Mouse (Mus musculus) midbrain, embryonic 14.5 days (tissue): ENCODE data around the gene Drap1. TPM values are rescaled to one million over a fixed set of nuclear protein-coding genes. Genes with fewer than 3 reads are reported as not detected.

Source experiments
- ATAC-seq: fragments of 200-750 bp; cut with Nextera tagmentation; 2 replicates; pipeline ENCODE4 v1.8.0; 2017; ENCODE audit warnings: moderate number of reproducible peaks, moderate library complexity; ENCODE audit not compliant: low FRiP score, low TSS enrichment
- DNase-seq: peaks from one replicate; pipeline ENCODE4 v3.0.0-alpha.2; 2015
- H3K27ac ChIP-seq: fragments of 300-500 bp; sonication (generic); replicated peaks from 2 replicates; pipeline ENCODE4 v1.5.1; 2014; ENCODE audit warnings: mild to moderate bottlenecking, low read depth, low read length, moderate library complexity
- H3K27me3 ChIP-seq: fragments of 300-500 bp; sonication (generic); 2 replicates; pipeline ENCODE4 v1.6.1; 2014; ENCODE audit warnings: low read length, control low read depth, mixed read lengths; ENCODE audit not compliant: control insufficient read depth, insufficient read depth
- H3K36me3 ChIP-seq: fragments of 300-500 bp; sonication (generic); 2 replicates; pipeline ENCODE4 v1.6.1; 2014; ENCODE audit warnings: low read length, control low read depth; ENCODE audit not compliant: control insufficient read depth, insufficient read depth
- H3K4me1 ChIP-seq: fragments of 300-500 bp; sonication (generic); 2 replicates; pipeline ENCODE4 v1.6.1; 2014; ENCODE audit warnings: mild to moderate bottlenecking, antibody characterized with exemption, low read length, control low read depth; ENCODE audit not compliant: control insufficient read depth, insufficient read depth
- H3K4me2 ChIP-seq: fragments of 300-500 bp; sonication (generic); 2 replicates; pipeline ENCODE4 v1.6.1; 2014; ENCODE audit warnings: mild to moderate bottlenecking, low read length, moderate library complexity
- H3K4me3 ChIP-seq: fragments of 300-500 bp; sonication (generic); replicated peaks from 2 replicates; pipeline ENCODE4 v1.5.1; 2014; ENCODE audit warnings: low read depth, low read length
- H3K9ac ChIP-seq: fragments of 300-500 bp; sonication (generic); replicated peaks from 2 replicates; pipeline ENCODE4 v1.6.1; 2014; ENCODE audit warnings: mild to moderate bottlenecking, low read length, moderate library complexity
- H3K9me3 ChIP-seq: fragments of 300-500 bp; sonication (generic); 2 replicates; pipeline ENCODE4 v1.6.1; 2016; ENCODE audit warnings: low read length, control low read depth, mixed read lengths; ENCODE audit not compliant: control insufficient read depth
- WGBS: fragments of 180-500 bp; shearing (Covaris S2); extraction: QIAGEN DNeasy Blood & Tissue Kit; methylation state at CpG from one replicate; pipeline ENCODE4 v1.1.7; 2014; 5-methylcytosine and 5-hydroxymethylcytosine counted together
- polyA plus RNA-seq: library from polyadenylated mRNA; unstranded; fragments of >200 nt; fragmentation: Nextera tagmentation; extraction: Ambion mirVana; gene quantifications from 2 replicates; pipeline ENCODE4 v1.2.1, GENCODE M21; 2014

Gene Drap1
- polyA plus RNA-seq, 1 experiment from 2014 or later: 225 TPM

GRCm38 (mm10) chr19:5426640-5427290 is 2.0 kb upstream of the Drap1 start:
- Histone ChIP-seq H3K9me3 (no peaks in the 10 kb centered on the region), H3K4me2 (peak overlapping the region; percentile 84; the same call in 1 of the 2 replicates), H3K27ac (no peak overlapping the region), H3K9ac (no peak overlapping the region), H3K36me3 (peaks cover 38% of the 10 kb centered on the region), H3K27me3 (no peaks in the 10 kb centered on the region), H3K4me3 (0 out of 2 replicates have a peak overlapping the region, but pooled peaks have one; percentile 81), H3K4me1 (peaks cover 29% of the 10 kb centered on the region)
- WGBS: 93% methylated on average over 13 of the region's 13 CpGs
- ATAC-seq: no peak
- no peak for DNase-seq

- Histone ChIP-seq H3K9me3 (no peaks in the 10 kb centered on the region), H3K4me3 (peak overlapping the region; percentile 81), H3K9ac (peak overlapping the region; percentile 90), H3K36me3 (peaks cover 44% of the 10 kb centered on the region), H3K27ac (peak overlapping the region; percentile 90; the same call in 1 of the 2 replicates), H3K4me2 (peak overlapping the region; percentile 84), H3K4me1 (peaks cover 29% of the 10 kb centered on the region), H3K27me3 (no peaks in the 10 kb centered on the region)
- ATAC-seq (no peak), DNase-seq (no peak)
- WGBS: 92% methylated on average over 18 of the region's 18 CpGs
Measured at GRCm38 (mm10) chr19:5425906-5426565, 1.3 kb upstream of the Drap1 start.

- WGBS: under 1% methylated on average over 47 of the region's 48 CpGs
- Histone ChIP-seq H3K4me1 (peaks cover 29% of the 10 kb centered on the region), H3K4me2 (peak overlapping the region; percentile 88), H3K4me3 (peak overlapping the region; percentile 81), H3K9me3 (no peaks in the 10 kb centered on the region), H3K36me3 (peaks cover 56% of the 10 kb centered on the region), H3K9ac (peak overlapping the region; percentile 77), H3K27me3 (no peaks in the 10 kb centered on the region), H3K27ac (peak overlapping the region; percentile 86)
- ATAC-seq: peak; percentile 64
- peak; percentile 81 for DNase-seq
Measured at GRCm38 (mm10) chr19:5424092-5424781, 542 bp downstream of the Drap1 start.

GRCm38 (mm10) chr19:5423561-5423960 is 1.2 kb downstream of the Drap1 start:
- ATAC-seq: no peak
- WGBS: 66% methylated on average over 12 of the region's 12 CpGs
- no peak overlapping the region for H3K27ac ChIP-seq

GRCm38 (mm10) chr19:5422895-5423443 is 1.8 kb downstream of the Drap1 start:
- Histone ChIP-seq H3K4me2 (peak overlapping the region; percentile 88), H3K27me3 (no peaks in the 10 kb centered on the region), H3K9me3 (no peaks in the 10 kb centered on the region), H3K27ac (no peak overlapping the region), H3K36me3 (peaks cover 59% of the 10 kb centered on the region), H3K4me1 (peaks cover 29% of the 10 kb centered on the region), H3K9ac (no peak overlapping the region; the same call in 1 of the 2 replicates), H3K4me3 (peak overlapping the region; percentile 81)
- no peak for DNase-seq
- 65% methylated on average over 9 of the region's 9 CpGs for WGBS
- no peak for ATAC-seq

More at GRCm38 (mm10) chr19:5423561-5423960, 1.2 kb downstream of the Drap1 start:
- Histone ChIP-seq H3K4me3 (peak overlapping the region; percentile 81), H3K4me2 (peak overlapping the region; percentile 88), H3K4me1 (peaks cover 29% of the 10 kb centered on the region), H3K9me3 (no peaks in the 10 kb centered on the region), H3K27me3 (no peaks in the 10 kb centered on the region), H3K9ac (peak overlapping the region; percentile 77), H3K36me3 (peaks cover 58% of the 10 kb centered on the region)
- no peak for DNase-seq

GRCm38 (mm10) chr19:5422267-5422666 is 2.5 kb downstream of the Drap1 start:
- no peak overlapping the region for H3K27ac ChIP-seq
- peaks cover 29% of the 10 kb centered on the region for H3K4me1 ChIP-seq
- peaks cover 61% of the 10 kb centered on the region for H3K36me3 ChIP-seq
- H3K4me2 ChIP-seq: no peak overlapping the region
- 88% methylated on average over 10 of the region's 10 CpGs for WGBS
- no peaks in the 10 kb centered on the region for H3K9me3 ChIP-seq
- no peak for DNase-seq
- no peaks in the 10 kb centered on the region for H3K27me3 ChIP-seq
- no peak overlapping the region for H3K9ac ChIP-seq
- ATAC-seq: no peak
- H3K4me3 ChIP-seq: no peak overlapping the region

GRCm38 (mm10) chr19:5421784-5422183 is 3.0 kb downstream of the Drap1 start:
- ATAC-seq (no peak), DNase-seq (no peak)
- Histone ChIP-seq H3K9me3 (no peaks in the 10 kb centered on the region), H3K4me1 (peaks cover 24% of the 10 kb centered on the region), H3K4me2 (no peak overlapping the region), H3K9ac (no peak overlapping the region), H3K27ac (no peak overlapping the region), H3K27me3 (no peaks in the 10 kb centered on the region), H3K4me3 (no peak overlapping the region), H3K36me3 (peaks cover 56% of the 10 kb centered on the region)
- 91% methylated on average over 5 of the region's 5 CpGs for WGBS

- 94% methylated on average over 6 of the region's 6 CpGs for WGBS
- H3K4me3 ChIP-seq: no peak overlapping the region
- no peak overlapping the region for H3K27ac ChIP-seq
- H3K4me2 ChIP-seq: no peak overlapping the region
- ATAC-seq (no peak), DNase-seq (no peak)
- peaks cover 13% of the 10 kb centered on the region for H3K4me1 ChIP-seq
- H3K27me3 ChIP-seq: no peaks in the 10 kb centered on the region
- H3K9ac ChIP-seq: no peak overlapping the region
- H3K9me3 ChIP-seq: no peaks in the 10 kb centered on the region
- H3K36me3 ChIP-seq: peaks cover 48% of the 10 kb centered on the region
Measured at GRCm38 (mm10) chr19:5420579-5420978, 4.2 kb downstream of the Drap1 start.
